Mouse (Mus musculus): ENCODE data around the gene Ogdhl. TPM values are rescaled to one million over a fixed set of nuclear protein-coding genes. Genes with fewer than 3 reads are reported as not detected.

Ogdhl gene
- total RNA-seq, 1 experiment from 2014 or later, result not detected

DNA sequence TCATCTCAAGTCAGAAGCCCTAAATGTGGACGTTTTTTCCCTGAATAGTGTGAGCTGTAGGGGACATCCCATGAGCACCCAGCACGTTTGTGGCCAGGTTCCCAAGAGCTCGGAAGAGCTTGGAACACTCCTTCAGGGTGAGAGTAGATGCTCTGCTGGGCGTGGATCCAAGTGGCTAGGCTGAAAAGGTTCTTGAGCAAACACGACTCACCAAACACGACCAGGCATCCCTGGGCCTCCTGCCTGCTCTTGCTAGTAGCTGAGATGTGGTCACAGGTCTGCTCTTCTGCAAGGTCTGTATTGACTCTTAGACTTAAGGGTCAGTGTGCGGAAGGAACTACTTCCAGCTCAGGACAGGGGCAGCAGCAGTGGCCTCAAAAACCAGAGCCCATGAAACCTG is 47.9 kb downstream of the Ogdhl start:
- ATAC-seq (ENCODE audit: extremely low read depth, insufficient number of reproducible peaks, low FRiP score, poor library complexity, severe bottlenecking), result no peak

DNA sequence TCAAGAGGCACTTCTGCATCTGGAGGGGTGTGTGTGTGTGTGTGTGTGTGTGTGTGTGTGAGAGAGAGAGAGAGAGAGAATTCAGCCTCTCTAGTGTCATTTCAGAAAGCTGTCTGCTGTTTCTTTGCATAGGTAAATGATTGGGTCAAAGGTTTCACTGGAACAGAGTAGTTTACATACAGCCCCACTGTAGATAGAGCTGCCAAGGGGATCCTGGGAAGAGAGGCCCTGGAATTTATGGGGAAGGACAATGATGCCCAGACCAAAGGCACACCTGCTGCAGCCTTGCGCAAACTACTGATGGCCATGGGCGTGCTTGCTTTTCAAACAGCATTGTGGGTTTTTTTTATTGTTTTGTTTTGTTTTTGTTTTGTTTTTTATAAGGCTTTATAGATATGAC is 50.7 kb downstream of the Ogdhl start:
- ATAC-seq (ENCODE audit: extremely low read depth, insufficient number of reproducible peaks, low FRiP score, poor library complexity, severe bottlenecking), result no peak

DNA sequence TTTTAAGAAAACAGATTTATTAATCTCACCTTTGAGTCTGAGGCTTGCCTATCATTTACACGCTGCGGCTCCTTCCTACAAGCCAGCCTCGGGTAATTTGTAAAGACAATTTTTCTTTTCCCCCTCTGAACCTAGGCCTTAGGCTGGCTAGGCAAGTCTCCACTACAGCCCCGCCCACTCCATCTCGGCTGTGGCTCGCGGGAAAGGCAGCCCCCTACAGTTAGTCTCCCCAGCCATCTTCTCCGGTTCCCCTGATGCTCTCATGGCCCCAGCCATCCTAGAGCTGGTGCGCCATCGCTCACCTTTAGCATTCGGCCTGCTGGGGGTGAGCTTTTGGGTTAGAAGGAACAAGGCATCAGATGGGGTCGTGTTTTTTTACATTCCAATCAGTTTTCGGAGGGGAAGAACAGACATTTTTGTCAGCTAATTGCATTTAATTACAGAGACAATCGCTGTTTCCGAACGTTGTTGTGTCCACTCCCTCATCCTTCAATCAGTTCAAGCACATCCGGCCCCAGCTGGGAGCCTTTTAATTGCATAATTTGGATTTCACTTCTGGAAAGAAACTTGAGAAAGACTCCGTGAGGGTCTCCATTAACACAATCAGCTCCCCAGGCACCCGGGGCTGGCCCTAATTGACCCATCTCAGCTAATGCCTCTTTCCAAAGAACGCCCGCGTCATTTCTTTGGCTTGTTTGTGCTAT is 57.7 kb downstream of the Ogdhl start:
- ATAC-seq (ENCODE audit: extremely low read depth, insufficient number of reproducible peaks, low FRiP score, poor library complexity, severe bottlenecking), result no peak

DNA sequence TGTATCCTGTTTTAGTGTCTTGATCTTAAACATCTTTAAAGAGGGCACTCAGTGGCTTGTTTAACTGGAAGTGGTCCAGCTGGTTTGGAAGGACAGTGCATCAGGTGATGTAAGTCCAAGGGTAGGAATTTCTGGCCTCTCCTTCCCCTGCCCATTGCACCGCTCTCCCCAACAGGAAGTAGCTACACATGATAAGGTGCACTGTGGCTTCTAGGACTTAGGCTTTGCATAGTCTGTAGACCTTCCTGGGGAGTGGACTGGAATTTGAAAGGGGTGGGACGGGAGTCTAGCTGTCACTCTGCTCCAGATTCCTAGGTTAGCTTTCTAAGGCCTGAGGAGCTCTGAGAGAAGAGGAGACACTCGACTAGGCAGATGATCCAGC is 58.3 kb downstream of the Ogdhl start:
- no peak for ATAC-seq (ENCODE audit: extremely low read depth, insufficient number of reproducible peaks, low FRiP score, poor library complexity, severe bottlenecking)

DNA sequence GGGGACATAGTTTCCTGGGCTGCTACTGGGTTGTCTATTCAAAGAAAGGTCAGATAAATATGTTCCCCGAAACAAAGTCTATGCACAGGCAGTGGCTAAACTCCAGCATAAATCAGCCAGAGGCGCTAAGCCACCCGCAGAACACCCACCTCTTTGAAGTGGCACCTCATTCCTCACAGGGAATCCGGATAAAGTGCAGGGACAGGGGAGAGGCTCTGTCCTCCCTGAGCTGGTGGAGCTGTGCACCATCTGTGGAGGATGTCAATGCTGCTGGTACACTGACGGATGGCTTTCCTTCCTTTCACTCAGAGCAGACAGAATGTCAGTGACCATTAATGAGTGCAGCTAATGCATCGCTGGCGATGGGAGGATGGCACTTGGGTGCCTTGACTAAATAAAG is 59.2 kb downstream of the Ogdhl start:
- no peak for ATAC-seq (ENCODE audit: extremely low read depth, insufficient number of reproducible peaks, low FRiP score, poor library complexity, severe bottlenecking)

DNA sequence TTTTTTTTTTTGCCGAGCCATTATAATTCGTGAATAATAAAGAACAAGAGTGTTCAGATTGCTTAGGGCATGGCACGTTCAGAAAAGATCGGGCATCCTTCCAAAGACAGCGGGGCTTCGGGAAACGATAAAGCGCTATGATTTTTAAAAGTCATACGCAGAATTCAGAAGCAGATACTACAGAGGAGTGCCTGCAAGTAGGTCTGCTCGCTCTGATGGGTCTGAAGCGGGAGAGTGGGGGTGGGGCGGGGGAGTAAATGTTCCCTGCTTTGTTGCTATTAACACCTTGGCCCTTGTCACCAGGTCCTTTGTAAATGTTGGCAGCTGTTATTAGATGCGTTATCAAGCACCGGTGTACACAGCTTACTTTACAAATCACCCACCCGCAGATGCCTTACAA is 59.8 kb downstream of the Ogdhl start:
- ATAC-seq (ENCODE audit: extremely low read depth, insufficient number of reproducible peaks, low FRiP score, poor library complexity, severe bottlenecking), result no peak

DNA sequence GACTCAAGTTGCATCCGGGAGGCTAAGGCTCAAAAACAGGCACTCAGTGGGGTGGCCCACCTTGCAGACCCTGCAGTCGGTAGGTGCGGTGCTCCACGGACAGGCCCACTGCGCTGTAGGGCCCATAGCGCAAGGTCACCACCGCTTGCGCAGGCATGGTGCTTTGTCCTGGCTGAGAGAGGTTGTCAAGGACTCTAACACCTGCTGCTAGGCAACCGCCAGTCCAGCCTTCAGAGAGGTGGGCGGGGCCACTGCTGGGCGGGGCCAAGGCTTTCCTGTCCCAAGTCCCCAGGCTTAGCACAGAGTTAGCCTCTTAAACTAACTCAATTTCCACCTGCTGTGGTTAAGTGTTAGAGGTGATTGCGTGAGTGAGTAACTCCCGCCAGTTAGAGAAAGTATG is 66.4 kb downstream of the Ogdhl start, which contains the start of gene 1700024G13Rik:
1700024G13Rik (minus strand) TSS at position 196 of the 400 bp plus-strand sequence.
- ATAC-seq (ENCODE audit: extremely low read depth, insufficient number of reproducible peaks, low FRiP score, poor library complexity, severe bottlenecking), result no peak

Other genes starting within 250 kb of the Ogdhl start
- 18.5 and 21.5 TPM in 2 replicates for gene Oxnad1, start 236.6 kb upstream of the Ogdhl start, total RNA-seq (2017)
- 51.0 and 54.5 TPM in 2 replicates for gene Dph3, start 236.3 kb upstream of the Ogdhl start, total RNA-seq (2017)
- not detected in 2 replicates for gene Msmb, start 180.0 kb upstream of the Ogdhl start, total RNA-seq (2017)
- gene Ncoa4, start 162.2 kb upstream of the Ogdhl start, total RNA-seq (2017), result 89.3 and 89.6 TPM in 2 replicates
- gene Timm23, start 120.1 kb upstream of the Ogdhl start, total RNA-seq (2017), result 43.3 and 46.4 TPM in 2 replicates
- gene Parg, start 120.1 kb upstream of the Ogdhl start, total RNA-seq (2017), result 108 and 120 TPM in 2 replicates
- not detected in 2 replicates for gene 1700024G13Rik, start 66.4 kb downstream of the Ogdhl start, total RNA-seq (2017)
- gene Slc18a3, start 142.8 kb downstream of the Ogdhl start, total RNA-seq (2017), result not detected in 2 replicates
- not detected in 2 replicates for gene Chat, start 144.0 kb downstream of the Ogdhl start, total RNA-seq (2017)
- gene Ercc6, start 191.5 kb downstream of the Ogdhl start, total RNA-seq (2017), result 28.4 and 33.1 TPM in 2 replicates

All from neutrophil, adult 5-6 weeks (primary cell).